Mouse (Mus musculus): Measurements from ENCODE around the gene Tdrd1.

Gene Tdrd1

GRCm38 (mm10) chr19:56829267-56829666 is 3.3 kb downstream of the Tdrd1 start:
- no peak for DNase-seq (ENCODE audit: low spot score in 2 of 2)

GRCm38 (mm10) chr19:56830163-56830562 is 4.2 kb downstream of the Tdrd1 start:
- DNase-seq (ENCODE audit: low spot score in 2 of 2): no peak

DNA sequence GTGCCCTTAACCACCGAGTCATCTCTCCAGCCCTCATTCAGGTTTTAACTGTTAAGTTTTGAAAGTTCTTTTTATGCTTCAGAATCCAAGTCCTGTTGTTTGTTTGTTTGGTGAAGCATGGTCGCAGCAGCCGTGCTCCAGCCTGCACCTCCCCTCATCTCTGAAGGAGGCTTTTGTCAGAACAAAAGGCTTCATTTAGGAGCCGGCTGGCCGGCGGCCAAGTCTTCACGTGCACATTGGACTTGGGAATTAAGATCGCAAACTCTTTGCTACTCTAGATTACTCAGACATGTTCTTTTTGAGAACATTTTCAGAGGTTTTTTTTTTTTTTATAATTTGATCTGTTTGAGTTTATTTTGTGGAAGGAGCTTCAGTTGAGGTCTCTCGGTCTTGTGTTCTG is 9.3 kb downstream of the Tdrd1 start:
- DNase-seq (ENCODE audit: low spot score in 2 of 2): no peak

GRCm38 (mm10) chr19:56838942-56839706 is 13.1 kb downstream of the Tdrd1 start:
- DNase-seq (ENCODE audit: low spot score in 2 of 2): no peak

GRCm38 (mm10) chr19:56842974-56843373 is 17.0 kb downstream of the Tdrd1 start:
- DNase-seq (ENCODE audit: low spot score in 2 of 2): no peak

DNA sequence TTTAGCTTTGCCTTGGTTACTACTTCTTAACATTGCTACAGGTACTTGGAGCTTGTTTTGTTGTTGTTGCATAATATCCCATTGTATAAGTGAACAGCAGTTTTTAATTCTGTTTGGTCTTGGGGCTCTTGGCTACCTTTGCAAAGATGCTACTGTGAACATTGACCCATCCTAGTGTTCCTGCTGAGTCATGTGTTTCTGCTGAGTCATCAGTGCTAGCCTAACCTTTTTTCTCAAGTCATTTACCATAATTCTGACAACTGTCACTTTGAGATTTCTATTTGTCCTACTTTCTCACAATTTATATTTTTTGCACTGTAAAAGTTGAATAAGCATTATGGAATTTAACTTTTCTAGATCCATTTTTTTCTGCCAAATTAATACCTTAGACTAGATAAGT is 26.6 kb downstream of the Tdrd1 start:
- no peak for DNase-seq (ENCODE audit: low spot score in 2 of 2)

DNA sequence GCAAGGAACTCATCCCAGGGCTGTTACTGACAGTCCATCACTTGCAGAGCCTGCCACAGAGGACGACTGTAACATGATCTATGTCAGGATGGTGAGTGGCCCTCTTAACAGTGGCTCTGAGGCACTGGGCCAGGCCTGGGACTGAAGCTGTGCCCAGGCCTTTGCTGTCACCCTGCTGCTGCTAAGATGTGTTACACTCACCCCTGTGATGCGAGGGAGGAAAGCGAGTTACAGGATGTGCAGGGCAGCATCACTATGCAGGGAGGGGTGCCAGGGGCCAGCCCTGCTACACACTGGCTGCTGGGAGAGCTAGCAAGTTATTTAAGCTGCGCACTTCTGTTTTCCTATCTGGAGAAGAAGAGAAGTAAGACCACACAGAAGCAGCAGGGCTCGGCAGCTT is 30.4 kb downstream of the Tdrd1 start:
- no peak for DNase-seq (ENCODE audit: low spot score in 2 of 2)

DNA sequence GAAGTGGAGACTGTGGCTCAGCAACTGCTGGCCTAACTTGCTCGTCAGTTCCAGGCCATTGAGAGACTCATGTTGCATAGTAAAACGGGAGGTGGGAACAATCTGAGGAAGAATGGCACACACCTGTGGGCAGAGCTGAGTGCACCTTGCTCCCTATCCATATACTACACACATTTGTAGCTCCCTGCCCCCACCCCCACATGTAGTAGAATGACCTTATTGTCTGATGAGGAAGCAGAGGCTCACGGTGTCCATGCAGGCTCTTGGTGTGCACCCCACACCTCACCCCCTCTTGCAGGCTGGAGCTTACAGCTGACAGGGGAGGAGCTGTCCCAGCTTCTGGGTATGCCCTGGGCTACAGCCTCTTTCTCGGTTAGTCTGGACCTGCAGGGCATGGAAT is 41.7 kb downstream of the Tdrd1 start:
- no peak for DNase-seq (ENCODE audit: low spot score in 2 of 2)

DNA sequence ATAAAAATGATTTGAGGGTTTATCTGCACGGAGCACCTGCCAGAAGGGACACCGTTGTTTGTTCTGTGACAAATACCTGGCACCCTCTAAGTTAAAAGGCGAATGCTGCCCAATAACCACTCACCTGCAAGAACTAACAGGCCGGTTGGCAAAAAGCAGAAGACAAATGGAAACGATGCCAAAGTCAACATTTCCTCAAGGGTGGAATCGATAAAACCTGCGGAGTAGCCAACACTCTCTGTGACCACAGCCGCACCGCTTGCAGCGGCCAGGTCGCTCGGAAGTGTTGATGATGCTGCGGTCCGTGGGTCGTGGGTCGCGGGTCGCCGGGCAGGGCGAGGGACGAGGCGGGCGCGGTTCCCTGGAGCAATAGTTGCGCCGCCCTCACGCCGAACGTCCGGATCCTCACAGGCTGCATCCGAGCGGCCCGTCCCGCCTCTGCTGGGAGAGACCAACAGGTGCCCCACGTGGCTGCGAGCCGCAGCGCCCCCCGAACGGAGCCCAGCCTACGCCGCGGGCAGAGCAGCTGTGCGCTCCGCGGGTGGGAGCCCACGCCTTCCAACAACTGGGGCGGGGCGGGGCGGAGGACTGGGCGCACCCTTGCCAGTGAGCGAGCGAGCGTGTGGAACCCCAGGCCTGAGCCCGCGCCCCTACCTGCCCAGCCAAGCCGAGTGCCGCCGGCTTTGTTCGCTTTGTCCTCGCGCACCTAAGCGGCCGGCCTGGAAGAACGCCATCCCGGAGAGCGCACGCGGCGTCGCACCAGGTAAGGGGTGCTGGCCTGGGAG is 48.0 kb downstream of the Tdrd1 start, which contains the start of gene Vwa2:
TSS of gene Vwa2 (plus strand) at position 434 of the 785 bp plus-strand sequence.
- DNase-seq (ENCODE audit: low spot score in 2 of 2): no peak

DNA sequence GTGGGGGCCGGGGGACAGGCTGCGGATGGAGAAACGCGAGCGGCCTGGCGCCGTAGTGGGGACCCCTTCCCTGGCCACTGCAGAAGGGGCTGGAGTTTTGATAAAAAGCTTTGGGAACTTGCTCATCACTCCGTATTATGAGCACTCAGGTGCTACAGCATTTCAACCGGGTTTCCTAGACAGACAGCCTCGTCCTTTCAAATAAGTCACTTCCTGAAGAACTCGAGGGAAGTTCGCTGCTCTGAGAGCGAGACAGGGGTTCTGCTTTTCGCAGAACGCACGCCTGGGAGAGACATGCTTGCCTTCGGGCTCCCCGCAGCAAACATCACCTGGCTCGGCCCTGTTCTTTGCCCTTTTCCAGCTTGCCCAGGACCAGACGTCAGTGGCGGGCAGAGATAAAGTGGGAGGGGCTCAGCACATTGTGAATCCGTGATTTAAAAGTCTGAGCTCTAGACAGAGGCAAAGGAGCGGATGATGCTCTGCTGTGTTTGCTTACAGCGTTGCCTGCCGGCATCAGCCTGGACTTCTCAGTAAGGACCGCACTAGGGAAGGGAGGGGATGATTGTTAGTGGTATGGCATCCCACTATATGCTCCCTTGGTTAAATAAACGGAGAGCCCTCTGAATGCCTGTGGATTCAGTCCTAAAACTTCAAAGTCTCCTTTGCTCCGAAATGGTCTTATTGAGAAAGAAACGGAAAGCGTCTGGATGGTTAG is 48.7 kb downstream of the Tdrd1 start:
- no peak for DNase-seq (ENCODE audit: low spot score in 2 of 2)

DNA sequence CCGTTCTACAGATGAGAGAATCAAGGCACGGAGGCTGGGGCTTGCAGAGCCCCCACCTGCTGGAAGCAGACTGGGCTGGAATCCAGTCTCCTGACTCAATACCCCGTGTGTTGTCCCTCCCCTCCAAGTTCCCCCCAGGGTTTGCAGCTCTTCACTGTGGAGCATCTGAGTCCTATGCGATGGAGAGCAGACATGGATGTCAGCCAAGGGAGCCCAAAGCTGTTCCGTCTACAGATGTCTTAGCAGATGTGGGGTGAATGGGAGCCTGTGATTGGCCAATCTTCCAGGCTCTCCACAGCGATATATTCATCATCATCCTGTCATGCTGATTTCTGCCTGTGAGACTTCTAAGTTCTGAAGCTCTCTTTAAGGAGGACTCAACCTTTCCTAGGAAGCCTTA is 51.4 kb downstream of the Tdrd1 start:
- DNase-seq (ENCODE audit: low spot score in 2 of 2): no peak

GRCm38 (mm10) chr19:56887879-56888278 is 61.9 kb downstream of the Tdrd1 start:
- DNase-seq (ENCODE audit: low spot score in 2 of 2): no peak

GRCm38 (mm10) chr19:56888654-56889053 is 62.6 kb downstream of the Tdrd1 start:
- no peak for DNase-seq (ENCODE audit: low spot score in 2 of 2)

- no peak for DNase-seq (ENCODE audit: low spot score in 2 of 2)
Measured at GRCm38 (mm10) chr19:56891438-56891837, 65.4 kb downstream of the Tdrd1 start.

DNA sequence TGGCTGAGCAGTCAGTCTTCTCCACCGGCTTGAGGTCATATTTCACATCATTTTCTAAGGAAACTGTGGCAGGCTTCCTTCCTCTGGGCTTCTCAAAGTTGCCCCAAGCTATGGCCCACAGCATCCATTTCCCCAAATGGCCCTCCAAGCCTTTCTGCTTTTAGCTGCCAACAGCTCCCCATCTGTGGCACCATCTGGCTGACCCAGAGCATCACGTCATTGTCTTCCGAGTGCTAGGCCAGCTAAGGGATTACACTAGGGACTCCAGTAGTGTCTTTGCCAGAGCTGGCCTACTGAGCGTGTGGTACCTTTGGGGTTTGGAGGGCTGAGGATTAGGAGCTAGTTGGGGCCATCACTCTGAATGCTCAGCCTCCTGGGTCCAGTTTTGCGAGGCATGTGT is 66.6 kb downstream of the Tdrd1 start:
- DNase-seq (ENCODE audit: low spot score in 2 of 2): no peak

- DNase-seq (ENCODE audit: low spot score in 2 of 2): no peak
Measured at GRCm38 (mm10) chr19:56893326-56893725, 67.3 kb downstream of the Tdrd1 start.

- no peak for DNase-seq (ENCODE audit: low spot score in 2 of 2)
Measured at GRCm38 (mm10) chr19:56897654-56898053, 71.6 kb downstream of the Tdrd1 start.

DNA sequence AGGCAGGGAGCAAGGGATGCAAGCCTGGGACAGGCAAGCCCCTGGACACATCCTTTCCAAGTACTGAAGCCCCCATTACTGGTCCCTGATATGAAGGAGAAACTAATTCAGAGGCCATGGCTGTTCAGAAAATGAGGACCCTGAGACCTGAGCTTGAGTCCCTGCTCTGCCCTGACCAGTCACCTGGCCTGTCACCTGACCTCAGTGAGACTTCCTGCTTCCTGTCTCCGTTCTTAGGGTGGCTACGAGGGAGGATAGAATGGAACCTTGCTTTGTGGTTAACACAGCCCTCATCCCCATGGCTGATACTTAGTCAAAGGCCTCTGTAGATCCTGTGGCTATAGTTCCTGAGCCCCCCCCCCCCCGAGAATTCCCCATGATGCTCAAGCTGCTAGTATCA is 78.1 kb downstream of the Tdrd1 start:
- DNase-seq (ENCODE audit: low spot score in 2 of 2): no peak

GRCm38 (mm10) chr19:56905395-56905794 is 79.4 kb downstream of the Tdrd1 start:
- no peak for DNase-seq (ENCODE audit: low spot score in 2 of 2)

DNA sequence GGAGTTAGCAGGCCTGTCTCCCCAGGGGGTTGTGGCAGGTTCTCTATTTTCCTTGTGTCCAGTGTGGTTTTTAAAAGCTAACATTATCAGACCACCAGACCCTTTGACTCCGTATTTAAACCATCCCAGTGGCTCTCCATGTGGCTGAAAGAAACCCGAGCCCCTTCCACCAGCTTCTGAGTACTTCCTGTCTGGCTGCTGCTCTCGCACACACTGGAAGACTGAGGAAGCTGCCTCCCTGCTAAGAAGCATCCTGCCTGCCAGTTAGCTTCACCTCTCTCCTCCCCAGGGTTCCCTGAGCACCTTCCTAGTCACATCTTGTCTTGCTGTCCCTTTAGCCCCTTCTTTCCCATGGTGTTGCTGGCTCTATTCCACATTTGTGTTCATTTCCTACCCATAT is 81.8 kb downstream of the Tdrd1 start:
- no peak for DNase-seq (ENCODE audit: low spot score in 2 of 2)

- DNase-seq (ENCODE audit: low spot score in 2 of 2): no peak
Measured at GRCm38 (mm10) chr19:56908472-56909270, 82.7 kb downstream of the Tdrd1 start.

DNA sequence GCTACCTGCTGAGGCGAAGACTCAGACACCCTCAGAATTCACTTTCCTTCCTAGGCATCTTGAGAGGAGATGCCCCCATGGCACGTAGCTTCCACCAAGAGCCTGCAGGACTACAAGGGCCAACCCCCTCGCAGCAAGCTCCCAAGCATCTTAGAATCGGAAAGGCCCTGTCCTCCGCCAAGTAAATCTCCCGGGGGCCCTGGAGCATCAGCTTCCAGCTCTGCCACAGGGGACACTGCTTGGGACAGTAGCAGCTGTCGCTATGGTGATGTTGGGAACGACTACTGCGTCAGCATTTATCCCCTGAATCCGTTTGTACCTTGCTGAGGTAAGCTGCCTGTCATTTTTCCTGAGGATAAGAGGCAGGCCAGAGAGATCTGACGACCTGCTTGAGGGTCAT is 84.6 kb downstream of the Tdrd1 start:
- no peak for DNase-seq (ENCODE audit: low spot score in 2 of 2)

Data from urinary bladder, postnatal 36 days (tissue).